Mouse (Mus musculus) kidney, postnatal 0 days (tissue): Measurements from ENCODE around the gene Nwd2. TPM values are rescaled to one million over a fixed set of nuclear protein-coding genes. Genes with fewer than 3 reads are reported as not detected.

Experiments
- ATAC-seq: fragments of 200-750 bp; cut with Nextera tagmentation; replicated peaks from 2 replicates; pipeline ENCODE4 v1.8.0; 2017; ENCODE audit warnings: low read depth, moderate number of reproducible peaks, moderate TSS enrichment, moderate library complexity; ENCODE audit not compliant: low FRiP score
- DNase-seq: peaks from one replicate; pipeline ENCODE4 v3.0.0-alpha.2; 2016; ENCODE audit warnings: low spot score
- H3K27ac ChIP-seq: fragments of 300-500 bp; sonication (generic); 2 replicates; pipeline ENCODE4 v1.5.1; 2014; ENCODE audit warnings: mild to moderate bottlenecking
- H3K27me3 ChIP-seq: fragments of 300-500 bp; sonication (generic); 2 replicates; pipeline ENCODE4 v1.6.1; 2014; ENCODE audit warnings: low read length, mixed read lengths; ENCODE audit not compliant: insufficient read depth
- H3K36me3 ChIP-seq: fragments of 300-500 bp; sonication (generic); 2 replicates; pipeline ENCODE4 v1.6.1; 2014; ENCODE audit warnings: low read length, mixed read lengths; ENCODE audit not compliant: insufficient read depth
- H3K4me1 ChIP-seq: fragments of 300-500 bp; sonication (generic); replicated peaks from 2 replicates; pipeline ENCODE4 v1.6.1; 2014; ENCODE audit warnings: antibody characterized with exemption, low read length, mixed read lengths; ENCODE audit not compliant: insufficient read depth
- H3K4me2 ChIP-seq: fragments of 300-500 bp; sonication (generic); 2 replicates; pipeline ENCODE4 v1.6.1; 2014; ENCODE audit warnings: mild to moderate bottlenecking, low read length, moderate library complexity, mixed read lengths
- H3K4me3 ChIP-seq: fragments of 300-500 bp; sonication (generic); replicated peaks from 2 replicates; pipeline ENCODE4 v1.5.1; 2014; ENCODE audit warnings: low read depth, low read length
- H3K9ac ChIP-seq: fragments of 300-500 bp; sonication (generic); 2 replicates; pipeline ENCODE4 v1.6.1; 2014; ENCODE audit warnings: low read depth, low read length
- H3K9me3 ChIP-seq: fragments of 300-500 bp; sonication (generic); replicated peaks from 2 replicates; pipeline ENCODE4 v1.6.1; 2016; ENCODE audit warnings: low read length, inconsistent platforms, mixed read lengths
- CTCF ChIP-seq: IDR thresholded peaks from 2 replicates; pipeline ENCODE4 v1.5.1; 2016; ENCODE audit warnings: antibody characterized with exemption, low read depth, mild to moderate bottlenecking, moderate library complexity
- WGBS: fragments of 180-500 bp; shearing (Covaris S2); extraction: QIAGEN DNeasy Blood & Tissue Kit; methylation state at CpG from one replicate; pipeline ENCODE4 v1.1.7; 2014; 5-methylcytosine and 5-hydroxymethylcytosine counted together
- polyA plus RNA-seq: library from polyadenylated mRNA; unstranded; fragments of >200 nt; fragmentation: Nextera tagmentation; extraction: Ambion mirVana; gene quantifications from 2 replicates; pipeline ENCODE4 v1.2.1, GENCODE M21; 2015

Gene Nwd2
- polyA plus RNA-seq = 0.43 TPM in 2 replicates

GRCm38 (mm10) chr5:63649070-63649532 lies at the start of gene Nwd2:
Gene Nwd2 (plus strand): TSS chr5:63649102.
- ATAC-seq (0 out of 2 replicates have a peak, but pooled peaks have one; percentile 29), DNase-seq (peak; percentile 21)
- TF ChIP-seq CTCF = peak; percentile 31; the same call in 1 of the 2 replicates
- H3K27me3 ChIP-seq = peaks cover 29% of the 10 kb centered on the region
- no peak within 1 kb of the TSS for H3K27ac ChIP-seq
- no peaks in the 10 kb centered on the region for H3K36me3 ChIP-seq
- H3K9ac ChIP-seq = 0 out of 2 replicates have a peak within 1 kb of the TSS, but pooled peaks have one; percentile 35
- WGBS = 1% methylated on average over 29 of the region's 29 CpGs
- H3K4me3 ChIP-seq = peak within 1 kb of the TSS; percentile 42
- peaks cover 15% of the 10 kb centered on the region for H3K4me1 ChIP-seq
- peak within 1 kb of the TSS; percentile 92 for H3K4me2 ChIP-seq
- H3K9me3 ChIP-seq = no peaks in the 10 kb centered on the region

GRCm38 (mm10) chr5:63607447-63607846 lies 41.5 kb upstream of the Nwd2 start:
- no peaks in the 10 kb centered on the region for H3K4me1 ChIP-seq
- WGBS = 51% methylated on average over 2 of the region's 2 CpGs
- H3K27ac ChIP-seq = no peak overlapping the region
- no peak for TF ChIP-seq CTCF
- DNase-seq = no peak
- ATAC-seq = no peak
- no peaks in the 10 kb centered on the region for H3K9me3 ChIP-seq
- no peaks in the 10 kb centered on the region for H3K36me3 ChIP-seq
- H3K27me3 ChIP-seq = no peaks in the 10 kb centered on the region
- H3K9ac ChIP-seq = no peak overlapping the region
- no peak overlapping the region for H3K4me2 ChIP-seq
- H3K4me3 ChIP-seq = no peak overlapping the region

DNA sequence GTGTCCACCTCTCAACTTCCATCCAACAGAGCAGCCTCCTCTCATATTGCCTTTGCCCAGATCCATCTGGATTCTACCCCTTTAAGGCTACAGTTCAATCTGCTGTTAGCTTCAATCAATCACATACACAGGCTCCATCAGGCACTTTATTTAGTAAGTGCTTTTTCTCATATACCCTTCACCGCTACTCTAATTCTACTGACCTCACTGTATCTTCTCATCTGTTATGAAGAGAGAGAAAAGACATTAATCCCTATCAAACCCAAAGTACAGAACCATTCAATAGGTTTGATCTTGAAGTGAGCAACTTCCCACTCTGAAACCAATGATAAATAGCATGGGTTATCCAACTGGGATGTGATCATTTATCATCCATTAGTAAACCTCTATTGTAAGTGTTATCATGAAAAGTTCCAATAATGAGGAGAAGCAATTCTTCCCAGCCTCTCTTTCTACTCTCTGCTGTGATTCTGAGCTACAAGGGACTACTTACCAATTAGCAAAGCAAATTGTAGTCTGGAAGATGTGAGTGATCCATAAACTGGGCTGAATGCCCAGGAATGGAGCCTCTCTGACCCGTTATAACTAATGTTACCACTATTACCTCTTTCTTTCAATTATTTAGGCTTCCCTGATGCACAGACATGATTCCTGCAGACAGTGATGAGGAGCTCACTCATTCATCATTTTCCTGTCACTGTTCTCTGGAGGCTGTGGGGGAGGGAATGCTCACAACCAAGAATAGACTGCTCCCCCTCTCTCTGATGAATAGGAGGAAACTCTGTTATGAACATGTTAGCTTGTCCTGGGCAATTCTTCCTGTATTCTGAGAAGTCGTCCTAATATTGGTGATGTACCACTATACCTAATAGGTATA lies 31.9 kb upstream of the Nwd2 start:
- Histone ChIP-seq H3K4me1 (no peaks in the 10 kb centered on the region), H3K36me3 (no peaks in the 10 kb centered on the region), H3K27ac (no peak overlapping the region), H3K27me3 (no peaks in the 10 kb centered on the region), H3K4me3 (no peak overlapping the region), H3K4me2 (no peak overlapping the region), H3K9ac (no peak overlapping the region), H3K9me3 (no peaks in the 10 kb centered on the region)
- WGBS = 72% methylated on average over 3 of the region's 3 CpGs
- TF ChIP-seq CTCF = no peak
- ATAC-seq (no peak), DNase-seq (no peak)

GRCm38 (mm10) chr5:63624123-63624522 lies 24.8 kb upstream of the Nwd2 start:
- 52% methylated on average over 3 of the region's 3 CpGs for WGBS
- no peak overlapping the region for H3K4me3 ChIP-seq
- H3K36me3 ChIP-seq = no peaks in the 10 kb centered on the region
- ATAC-seq = no peak
- no peak overlapping the region for H3K9ac ChIP-seq
- H3K4me2 ChIP-seq = no peak overlapping the region
- no peak for TF ChIP-seq CTCF
- no peak for DNase-seq
- H3K4me1 ChIP-seq = no peaks in the 10 kb centered on the region
- H3K27ac ChIP-seq = no peak overlapping the region
- no peaks in the 10 kb centered on the region for H3K9me3 ChIP-seq
- no peaks in the 10 kb centered on the region for H3K27me3 ChIP-seq

DNA sequence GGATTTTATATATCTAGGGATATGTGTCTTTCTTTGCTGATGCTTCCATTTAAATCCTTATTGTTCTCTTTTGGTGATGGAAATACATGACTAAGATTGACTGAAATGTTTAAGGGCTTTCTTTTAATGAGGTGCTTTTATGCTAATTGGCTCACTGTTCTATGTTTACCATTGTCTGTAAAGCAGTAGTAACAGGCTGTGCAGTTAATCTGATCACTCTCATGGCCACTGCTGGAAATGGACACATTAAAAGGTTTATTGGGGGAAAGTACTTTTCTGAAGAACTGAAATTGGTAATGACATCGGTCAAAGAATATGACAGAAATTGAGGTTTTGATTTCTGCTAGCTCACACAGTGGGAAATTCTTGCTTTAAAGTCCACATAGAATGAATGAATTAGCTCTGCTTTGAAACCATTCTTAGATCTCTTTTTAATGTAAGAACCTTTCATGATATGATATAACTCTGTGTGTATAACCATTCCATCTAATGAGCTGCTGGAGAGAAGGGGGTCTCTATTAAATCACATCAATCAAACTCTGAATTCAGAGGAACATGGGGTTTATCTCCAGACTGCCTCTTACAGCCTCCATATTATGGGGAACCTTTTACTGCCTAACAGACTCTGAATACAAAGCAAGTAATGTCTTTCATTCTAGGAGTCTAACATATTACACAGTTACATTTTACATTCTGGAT lies 20.9 kb upstream of the Nwd2 start:
- Histone ChIP-seq H3K9ac (no peak overlapping the region), H3K4me2 (no peak overlapping the region), H3K27ac (no peak overlapping the region), H3K27me3 (no peaks in the 10 kb centered on the region), H3K36me3 (no peaks in the 10 kb centered on the region), H3K4me3 (no peak overlapping the region), H3K9me3 (no peaks in the 10 kb centered on the region), H3K4me1 (no peaks in the 10 kb centered on the region)
- TF ChIP-seq CTCF = no peak
- DNase-seq = no peak
- 89% methylated on average over 1 of the region's 1 CpGs for WGBS
- ATAC-seq = no peak

DNA sequence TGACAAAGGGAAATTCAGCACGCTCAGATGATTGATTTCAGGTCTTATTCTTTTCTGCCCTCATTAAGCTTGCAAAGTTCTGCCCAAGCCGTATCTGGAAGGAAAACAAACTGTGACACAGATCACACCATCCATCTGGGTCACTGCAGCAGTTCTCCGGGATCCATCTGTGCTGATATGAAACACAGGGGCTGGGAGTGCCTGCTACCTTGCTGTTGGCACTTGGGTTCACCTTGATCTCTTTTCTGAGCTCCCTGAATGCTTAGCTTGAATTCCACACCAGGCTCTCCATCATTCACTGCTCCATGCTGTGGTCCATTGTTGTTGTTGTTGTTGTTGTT lies 20.4 kb upstream of the Nwd2 start:
- no peaks in the 10 kb centered on the region for H3K27me3 ChIP-seq
- DNase-seq (no peak), ATAC-seq (no peak)
- no peak overlapping the region for H3K27ac ChIP-seq
- no peaks in the 10 kb centered on the region for H3K9me3 ChIP-seq
- 51% methylated on average over 3 of the region's 3 CpGs for WGBS
- no peak overlapping the region for H3K4me2 ChIP-seq
- H3K9ac ChIP-seq = no peak overlapping the region
- TF ChIP-seq CTCF = no peak
- H3K4me3 ChIP-seq = no peak overlapping the region
- H3K4me1 ChIP-seq = no peaks in the 10 kb centered on the region
- H3K36me3 ChIP-seq = no peaks in the 10 kb centered on the region
